Mouse (Mus musculus) cortical plate, adult 2 months (tissue): ENCODE data around the gene Zfp11.

ENCODE experiments used
- CTCF ChIP-seq: fragments of 200-500 bp; IDR thresholded peaks from 2 replicates; pipeline ENCODE4 v1.5.1; 2011; ENCODE audit warnings: mild to moderate bottlenecking, control low read depth, low read length; ENCODE audit not compliant: insufficient read depth; ENCODE audit errors: extremely low read depth
- POLR2A ChIP-seq: fragments of 200-500 bp; IDR thresholded peaks from 2 replicates; pipeline ENCODE4 v1.6.1; 2011; ENCODE audit warnings: mild to moderate bottlenecking, low read length, control low read depth; ENCODE audit not compliant: insufficient read depth; ENCODE audit errors: extremely low read depth

DNA sequence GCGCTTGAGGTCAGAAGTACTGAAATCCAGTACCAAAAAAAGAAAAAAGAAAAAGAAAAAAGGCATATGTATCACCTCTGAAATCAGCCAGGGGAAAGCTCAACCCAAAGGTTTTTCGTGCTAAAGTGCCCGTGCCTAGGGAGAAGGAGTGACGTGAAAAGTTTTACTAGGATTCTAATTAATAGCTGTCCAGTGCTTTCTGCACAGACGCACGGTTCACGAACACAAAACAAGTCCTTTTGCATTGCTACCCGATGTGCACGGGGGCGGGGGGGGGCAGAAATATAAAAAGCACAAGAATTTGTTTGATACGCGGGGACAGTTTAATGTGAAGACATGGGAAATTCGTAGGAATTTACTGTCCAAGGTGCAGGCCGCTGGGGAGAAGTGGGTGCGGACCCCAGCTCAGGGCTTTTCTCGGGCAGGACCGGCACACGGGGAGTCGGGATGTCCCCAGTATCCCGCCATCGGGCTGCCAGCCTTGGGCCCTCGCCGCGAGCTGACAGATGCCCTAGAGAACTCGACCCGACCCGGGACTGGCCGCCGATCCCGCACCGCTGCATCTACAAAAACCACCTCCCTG is 355 bp downstream of the Zfp11 start:
- TF ChIP-seq CTCF (no peak), POLR2A (no peak)
